Mouse (Mus musculus): ENCODE measurements around the gene Vwf. TPM values are rescaled to one million over a fixed set of nuclear protein-coding genes. Genes with fewer than 3 reads are reported as not detected.

Gene Vwf
- polyA plus RNA-seq, 1 experiment, result 15.4 TPM

- H3K36me3 ChIP-seq (ENCODE audit: control insufficient read depth, insufficient read depth, low read length), result no peaks in the 10 kb centered on the region
- no peak overlapping the region for H3K27ac ChIP-seq (ENCODE audit: control insufficient read depth, insufficient read depth, low read depth, low read length)
- no peak for TF ChIP-seq POLR2A (IDR thresholded peaks at IDR 0.05; ENCODE audit: control insufficient read depth, low read depth, low read length)
- no peak for TF ChIP-seq CTCF (IDR thresholded peaks at IDR 0.05; ENCODE audit: control insufficient read depth, insufficient read depth, insufficient replicate concordance, low read depth, low read length)
- no peaks in the 10 kb centered on the region for H3K27me3 ChIP-seq (ENCODE audit: control insufficient read depth, insufficient read depth, low read length)
- H3K4me3 ChIP-seq (ENCODE audit: control insufficient read depth, low read depth, low read length), result no peak overlapping the region
- peaks cover 7% of the 10 kb centered on the region for H3K4me1 ChIP-seq (ENCODE audit: control insufficient read depth, insufficient read depth, low read length)
Observed at GRCm38 (mm10) chr6:125529479-125529878, 17.1 kb upstream of the Vwf start.

- Histone ChIP-seq H3K27me3 (ENCODE audit: control insufficient read depth, insufficient read depth, low read length) (no peaks in the 10 kb centered on the region), H3K4me3 (ENCODE audit: control insufficient read depth, low read depth, low read length) (no peak overlapping the region), H3K4me1 (ENCODE audit: control insufficient read depth, insufficient read depth, low read length) (peaks cover 7% of the 10 kb centered on the region), H3K27ac (ENCODE audit: control insufficient read depth, insufficient read depth, low read depth, low read length) (no peak overlapping the region), H3K36me3 (ENCODE audit: control insufficient read depth, insufficient read depth, low read length) (no peaks in the 10 kb centered on the region)
- TF ChIP-seq CTCF (IDR thresholded peaks at IDR 0.05; ENCODE audit: control insufficient read depth, insufficient read depth, insufficient replicate concordance, low read depth, low read length) (no peak), POLR2A (IDR thresholded peaks at IDR 0.05; ENCODE audit: control insufficient read depth, low read depth, low read length) (no peak)
Observed at GRCm38 (mm10) chr6:125533104-125533650, 13.4 kb upstream of the Vwf start.

GRCm38 (mm10) chr6:125534990-125535389 lies 11.6 kb upstream of the Vwf start:
- Histone ChIP-seq H3K4me3 (ENCODE audit: control insufficient read depth, low read depth, low read length) (no peak overlapping the region), H3K36me3 (ENCODE audit: control insufficient read depth, insufficient read depth, low read length) (no peaks in the 10 kb centered on the region), H3K27ac (ENCODE audit: control insufficient read depth, insufficient read depth, low read depth, low read length) (no peak overlapping the region), H3K4me1 (ENCODE audit: control insufficient read depth, insufficient read depth, low read length) (no peaks in the 10 kb centered on the region), H3K27me3 (ENCODE audit: control insufficient read depth, insufficient read depth, low read length) (no peaks in the 10 kb centered on the region)
- TF ChIP-seq POLR2A (IDR thresholded peaks at IDR 0.05; ENCODE audit: control insufficient read depth, low read depth, low read length), result no peak

GRCm38 (mm10) chr6:125538469-125538868 lies 8.1 kb upstream of the Vwf start:
- no peak overlapping the region for H3K4me3 ChIP-seq (ENCODE audit: control insufficient read depth, low read depth, low read length)
- H3K4me1 ChIP-seq (ENCODE audit: control insufficient read depth, insufficient read depth, low read length), result no peaks in the 10 kb centered on the region
- TF ChIP-seq CTCF (IDR thresholded peaks at IDR 0.05; ENCODE audit: control insufficient read depth, insufficient read depth, insufficient replicate concordance, low read depth, low read length) (no peak), POLR2A (IDR thresholded peaks at IDR 0.05; ENCODE audit: control insufficient read depth, low read depth, low read length) (no peak)
- H3K27ac ChIP-seq (ENCODE audit: control insufficient read depth, insufficient read depth, low read depth, low read length), result no peak overlapping the region
- H3K36me3 ChIP-seq (ENCODE audit: control insufficient read depth, insufficient read depth, low read length), result no peaks in the 10 kb centered on the region
- H3K27me3 ChIP-seq (ENCODE audit: control insufficient read depth, insufficient read depth, low read length), result no peaks in the 10 kb centered on the region

- H3K4me1 ChIP-seq (ENCODE audit: control insufficient read depth, insufficient read depth, low read length), result no peaks in the 10 kb centered on the region
- H3K27ac ChIP-seq (ENCODE audit: control insufficient read depth, insufficient read depth, low read depth, low read length), result no peak overlapping the region
- TF ChIP-seq CTCF (IDR thresholded peaks at IDR 0.05; ENCODE audit: control insufficient read depth, insufficient read depth, insufficient replicate concordance, low read depth, low read length), result no peak
- no peak for TF ChIP-seq POLR2A (IDR thresholded peaks at IDR 0.05; ENCODE audit: control insufficient read depth, low read depth, low read length)
- no peak overlapping the region for H3K4me3 ChIP-seq (ENCODE audit: control insufficient read depth, low read depth, low read length)
- no peaks in the 10 kb centered on the region for H3K27me3 ChIP-seq (ENCODE audit: control insufficient read depth, insufficient read depth, low read length)
- H3K36me3 ChIP-seq (ENCODE audit: control insufficient read depth, insufficient read depth, low read length), result no peaks in the 10 kb centered on the region
Observed at GRCm38 (mm10) chr6:125539423-125539822, 7.2 kb upstream of the Vwf start.

GRCm38 (mm10) chr6:125540199-125540598 lies 6.4 kb upstream of the Vwf start:
- Histone ChIP-seq H3K27ac (ENCODE audit: control insufficient read depth, insufficient read depth, low read depth, low read length) (no peak overlapping the region), H3K36me3 (ENCODE audit: control insufficient read depth, insufficient read depth, low read length) (no peaks in the 10 kb centered on the region), H3K4me1 (ENCODE audit: control insufficient read depth, insufficient read depth, low read length) (no peaks in the 10 kb centered on the region), H3K4me3 (ENCODE audit: control insufficient read depth, low read depth, low read length) (no peak overlapping the region), H3K27me3 (ENCODE audit: control insufficient read depth, insufficient read depth, low read length) (no peaks in the 10 kb centered on the region)
- TF ChIP-seq CTCF (IDR thresholded peaks at IDR 0.05; ENCODE audit: control insufficient read depth, insufficient read depth, insufficient replicate concordance, low read depth, low read length), result no peak
- TF ChIP-seq POLR2A (IDR thresholded peaks at IDR 0.05; ENCODE audit: control insufficient read depth, low read depth, low read length), result no peak

- H3K36me3 ChIP-seq (ENCODE audit: control insufficient read depth, insufficient read depth, low read length), result no peaks in the 10 kb centered on the region
- H3K27me3 ChIP-seq (ENCODE audit: control insufficient read depth, insufficient read depth, low read length), result no peaks in the 10 kb centered on the region
- H3K27ac ChIP-seq (ENCODE audit: control insufficient read depth, insufficient read depth, low read depth, low read length), result no peak overlapping the region
- H3K4me1 ChIP-seq (ENCODE audit: control insufficient read depth, insufficient read depth, low read length), result no peaks in the 10 kb centered on the region
- no peak overlapping the region for H3K4me3 ChIP-seq (ENCODE audit: control insufficient read depth, low read depth, low read length)
- TF ChIP-seq CTCF (IDR thresholded peaks at IDR 0.05; ENCODE audit: control insufficient read depth, insufficient read depth, insufficient replicate concordance, low read depth, low read length), result no peak
- TF ChIP-seq POLR2A (IDR thresholded peaks at IDR 0.05; ENCODE audit: control insufficient read depth, low read depth, low read length), result no peak
Observed at GRCm38 (mm10) chr6:125540826-125541225, 5.7 kb upstream of the Vwf start.

- Histone ChIP-seq H3K27ac (ENCODE audit: control insufficient read depth, insufficient read depth, low read depth, low read length) (no peak overlapping the region), H3K36me3 (ENCODE audit: control insufficient read depth, insufficient read depth, low read length) (no peaks in the 10 kb centered on the region), H3K27me3 (ENCODE audit: control insufficient read depth, insufficient read depth, low read length) (no peaks in the 10 kb centered on the region), H3K4me1 (ENCODE audit: control insufficient read depth, insufficient read depth, low read length) (no peaks in the 10 kb centered on the region), H3K4me3 (ENCODE audit: control insufficient read depth, low read depth, low read length) (no peak overlapping the region)
- no peak for TF ChIP-seq CTCF (IDR thresholded peaks at IDR 0.05; ENCODE audit: control insufficient read depth, insufficient read depth, insufficient replicate concordance, low read depth, low read length)
- no peak for TF ChIP-seq POLR2A (IDR thresholded peaks at IDR 0.05; ENCODE audit: control insufficient read depth, low read depth, low read length)
Observed at GRCm38 (mm10) chr6:125541296-125541695, 5.3 kb upstream of the Vwf start.
